Mouse (Mus musculus): Measurements from ENCODE around the gene Slc25a17.

GRCm38 (mm10) chr15:81365246-81365645, 4.6 kb upstream of the Slc25a17 start:
- TF ChIP-seq CTCF (IDR thresholded peaks at IDR 0.05; ENCODE audit: control insufficient read depth, insufficient read depth, low read length) = no peak
- TF ChIP-seq POLR2A (IDR thresholded peaks at IDR 0.05; ENCODE audit: borderline replicate concordance, control insufficient read depth, low read depth, low read length) = no peak
